Mouse (Mus musculus) B cell, adult 2 months (primary cell): ENCODE results near the gene Aldh3b2.

Experiments
- DNase-seq, 2 experiments: peaks; one replicate each; pipeline ENCODE4 v3.0.0; 2022

Gene Aldh3b2

GRCm38 (mm10) chr19:3972229-3972628 is at the start of gene Aldh3b2:
Gene Aldh3b2 (plus strand): TSS chr19:3972328.
- no peak for DNase-seq

GRCm38 (mm10) chr19:3922661-3923371 is 49.3 kb upstream of the Aldh3b2 start:
- peak; percentile 59 to 60 for DNase-seq

- DNase-seq = peak; percentile 58 to 62
Measured at GRCm38 (mm10) chr19:3923586-3923985, 48.5 kb upstream of the Aldh3b2 start.

GRCm38 (mm10) chr19:3924190-3924589 is 47.9 kb upstream of the Aldh3b2 start:
- no peak for DNase-seq

GRCm38 (mm10) chr19:3924868-3925267 is 47.3 kb upstream of the Aldh3b2 start:
- DNase-seq = no peak

GRCm38 (mm10) chr19:3925859-3926258 is 46.3 kb upstream of the Aldh3b2 start:
- no peak for DNase-seq

- DNase-seq = no peak
Measured at GRCm38 (mm10) chr19:3926279-3926678, 45.8 kb upstream of the Aldh3b2 start.

GRCm38 (mm10) chr19:3926685-3927084 is 45.4 kb upstream of the Aldh3b2 start:
- no peak for DNase-seq

GRCm38 (mm10) chr19:3927989-3928388 is 44.1 kb upstream of the Aldh3b2 start:
- DNase-seq = no peak

GRCm38 (mm10) chr19:3928779-3929178 is 43.3 kb upstream of the Aldh3b2 start:
- DNase-seq = no peak

GRCm38 (mm10) chr19:3929211-3929941 is 42.8 kb upstream of the Aldh3b2 start, which contains the start of gene Aldh3b1:
Gene Aldh3b1 (minus strand): TSS chr19:3929808.
- peak in 1 of 2 experiments; percentile 21 for DNase-seq

- DNase-seq = peak; percentile 44 to 47
Measured at GRCm38 (mm10) chr19:3930262-3931057, 41.7 kb upstream of the Aldh3b2 start.

- DNase-seq = peak; percentile 35 to 50
Measured at GRCm38 (mm10) chr19:3931716-3932115, 40.4 kb upstream of the Aldh3b2 start.

GRCm38 (mm10) chr19:3935032-3935895 is 36.9 kb upstream of the Aldh3b2 start, which contains the start of gene Unc93b1:
Gene Unc93b1 (plus strand): TSS chr19:3935186.
- peak; percentile 83 to 86 for DNase-seq

- peak; percentile 80 to 84 for DNase-seq
Measured at GRCm38 (mm10) chr19:3935896-3936850, 36.0 kb upstream of the Aldh3b2 start.

- peak in 1 of 2 experiments; percentile 18 for DNase-seq
Measured at GRCm38 (mm10) chr19:3942315-3942714, 29.8 kb upstream of the Aldh3b2 start.

GRCm38 (mm10) chr19:3942986-3943735 is 29.0 kb upstream of the Aldh3b2 start:
- DNase-seq = peak; percentile 91 to 93

GRCm38 (mm10) chr19:3945872-3946564 is 26.1 kb upstream of the Aldh3b2 start:
- DNase-seq = peak; percentile 71 to 73

- DNase-seq = peak; percentile 76 to 80
Measured at GRCm38 (mm10) chr19:3946715-3947114, 25.4 kb upstream of the Aldh3b2 start.
